16 mouse cellular contexts compared by ENCODE assay signal in genomic region chr19:44760259-44761131, GRCm38 (mm10). TPM values are rescaled to one million over a fixed set of nuclear protein-coding genes. Genes with fewer than 3 reads are reported as not detected.
DNase-seq lines count a peak whose midpoint lies in the region; ATAC-seq and TF ChIP-seq lines count a peak whose summit lies in the region.
"Had no signal": no experiment of that assay in that cellular context is flagged by ENCODE, and none has a peak within 500 bp of the region (broad histone marks: within the 10 kb centered on the region; RNA-seq: fewer than 3 reads in every experiment).

No protein-coding gene starts in this region.

- no peaks in the 10 kb centered on the region for H3K9me3 ChIP-seq in forebrain, embryonic 10.5 days
- H3K9me3 ChIP-seq in forebrain, embryonic 16.5 days (ENCODE audit: control insufficient read depth, low read length): no peaks in the 10 kb centered on the region
- H3K9me3 ChIP-seq in midbrain, embryonic 11.5 days (ENCODE audit: control insufficient read depth, low read length): no peaks in the 10 kb centered on the region
- H3K9me3 ChIP-seq in midbrain, postnatal 0 days (ENCODE audit: low read length): no peaks in the 10 kb centered on the region
- H3K9me3 ChIP-seq: embryonic facial prominence, embryonic 15.5 days; lung, embryonic 15.5 days had no signal

- H3K27ac ChIP-seq in forebrain, embryonic 10.5 days: no peak overlapping the region
- no peak overlapping the region for H3K27ac ChIP-seq in forebrain, embryonic 16.5 days (ENCODE audit: low read length)
- no peak overlapping the region for H3K27ac ChIP-seq in midbrain, embryonic 11.5 days (ENCODE audit: low read depth, low read length)
- no peak overlapping the region for H3K27ac ChIP-seq in midbrain, postnatal 0 days (ENCODE audit: low read depth, low read length)
- H3K27ac ChIP-seq: embryonic facial prominence, embryonic 15.5 days; lung, embryonic 15.5 days had no signal

- peaks cover 100% of the 10 kb centered on the region for H3K27me3 ChIP-seq in forebrain, embryonic 10.5 days (ENCODE audit: poor library complexity, severe bottlenecking)
- H3K27me3 ChIP-seq in forebrain, embryonic 16.5 days (replicated peaks; ENCODE audit: control insufficient read depth, insufficient read depth, low read length): peaks cover 53% of the 10 kb centered on the region
- H3K27me3 ChIP-seq in midbrain, embryonic 11.5 days (ENCODE audit: control insufficient read depth, insufficient read depth, low read length): peaks cover 84% of the 10 kb centered on the region
- peaks cover 79% of the 10 kb centered on the region for H3K27me3 ChIP-seq in midbrain, postnatal 0 days (ENCODE audit: insufficient read depth, low read length)

- peaks cover 49% of the 10 kb centered on the region for H3K4me1 ChIP-seq in forebrain, embryonic 10.5 days
- H3K4me1 ChIP-seq in forebrain, embryonic 16.5 days (replicated peaks; ENCODE audit: control insufficient read depth, insufficient read depth, low read length): peaks cover 25% of the 10 kb centered on the region
- H3K4me1 ChIP-seq in midbrain, embryonic 11.5 days (ENCODE audit: control insufficient read depth, insufficient read depth, low read length): peaks cover 22% of the 10 kb centered on the region
- H3K4me1 ChIP-seq in midbrain, postnatal 0 days (ENCODE audit: insufficient read depth, low read length): no peaks in the 10 kb centered on the region

- no peak for TF ChIP-seq CTCF in midbrain, postnatal 0 days (IDR thresholded peaks at IDR 0.05)

- H3K4me2 ChIP-seq in forebrain, embryonic 16.5 days (ENCODE audit: low read length): no peak overlapping the region
- H3K4me2 ChIP-seq in midbrain, embryonic 11.5 days: peak overlapping the region; percentile 8; the same call in 1 of the 2 replicates
- H3K4me2 ChIP-seq in midbrain, postnatal 0 days (ENCODE audit: low read depth, low read length, poor library complexity, severe bottlenecking): no peak overlapping the region
- H3K4me2 ChIP-seq: embryonic facial prominence, embryonic 15.5 days; lung, embryonic 15.5 days had no signal

- no peak for ATAC-seq in forebrain, embryonic 16.5 days
- no peak for ATAC-seq in midbrain, embryonic 11.5 days (ENCODE audit: low FRiP score)
- ATAC-seq in midbrain, postnatal 0 days (ENCODE audit: low FRiP score): no peak
- ATAC-seq in CD4-positive, CD25-positive, alpha-beta regulatory T cell, adult 4 months: no peak
- ATAC-seq: activated CD4-positive, CD25-positive, alpha-beta regulatory T cell, adult 4 months had no signal

- 1% methylated on average over 39 of the region's 39 CpGs for WGBS in forebrain, embryonic 10.5 days
- 1% methylated on average over 39 of the region's 39 CpGs for WGBS in forebrain, embryonic 16.5 days
- WGBS in midbrain, embryonic 11.5 days: under 1% methylated on average over 39 of the region's 39 CpGs
- WGBS in midbrain, postnatal 0 days: 3% methylated on average over 39 of the region's 39 CpGs

- H3K9ac ChIP-seq in forebrain, embryonic 16.5 days (replicated peaks; ENCODE audit: low read depth, low read length): no peak overlapping the region
- no peak overlapping the region for H3K9ac ChIP-seq in midbrain, embryonic 11.5 days (ENCODE audit: low read length)
- no peak overlapping the region for H3K9ac ChIP-seq in midbrain, postnatal 0 days (replicated peaks; ENCODE audit: low read length, poor library complexity, severe bottlenecking)
- H3K9ac ChIP-seq: embryonic facial prominence, embryonic 15.5 days; lung, embryonic 15.5 days had no signal

- peak; percentile 38 for DNase-seq in forebrain, embryonic 10.5 days (ENCODE audit: extremely low spot score, low spot score)
- DNase-seq in midbrain, embryonic 11.5 days (ENCODE audit: low spot score, missing footprints): peak; percentile 97
- DNase-seq in midbrain, postnatal 0 days (ENCODE audit: low spot score): no peak
- DNase-seq in kidney, postnatal 4 days: peak; percentile 40 to 57
- DNase-seq in right cerebral cortex, postnatal 4 days: no peak
- DNase-seq in gastrocnemius, adult 8-10 months (ENCODE audit: low spot score in 2 of 2): no peak
- DNase-seq: cerebellum, adult 9-10 months had no signal

- no peaks in the 10 kb centered on the region for H3K36me3 ChIP-seq in forebrain, embryonic 10.5 days (replicated peaks)
- H3K36me3 ChIP-seq in forebrain, embryonic 16.5 days (ENCODE audit: control insufficient read depth, insufficient read depth): no peaks in the 10 kb centered on the region
- H3K36me3 ChIP-seq in midbrain, embryonic 11.5 days (ENCODE audit: control insufficient read depth, insufficient read depth, low read length): no peaks in the 10 kb centered on the region
- no peaks in the 10 kb centered on the region for H3K36me3 ChIP-seq in midbrain, postnatal 0 days (ENCODE audit: insufficient read depth, low read length)
- H3K36me3 ChIP-seq: embryonic facial prominence, embryonic 15.5 days; G1E; lung, embryonic 15.5 days had no signal

- peak overlapping the region; percentile 33 for H3K4me3 ChIP-seq in forebrain, embryonic 10.5 days
- no peak overlapping the region for H3K4me3 ChIP-seq in forebrain, embryonic 16.5 days (replicated peaks; ENCODE audit: low read length)
- H3K4me3 ChIP-seq in midbrain, embryonic 11.5 days (ENCODE audit: low read depth, low read length): 0 out of 2 replicates have a peak overlapping the region, but pooled peaks have one; percentile 4
- H3K4me3 ChIP-seq in midbrain, postnatal 0 days (ENCODE audit: low read depth, low read length): no peak overlapping the region
- H3K4me3 ChIP-seq: lung, embryonic 15.5 days had no signal

RNA-seq across cellular contexts. Expression of gene Pax2, which starts 4.7 kb away (rescaled TPM):
- 0.56 and 0.81 TPM in 2 replicates for polyA plus RNA-seq in forebrain, embryonic 10.5 days (2016; fragmentation: Nextera tagmentation; extraction: Ambion mirVana)
- 0.07 TPM in 1 of 2 replicates, not detected in the other for polyA plus RNA-seq in forebrain, embryonic 16.5 days (2015; fragmentation: Nextera tagmentation; extraction: Ambion mirVana)
- 0.34 and 0.57 TPM in 2 replicates for polyA plus RNA-seq in midbrain, embryonic 11.5 days (2014; fragmentation: Nextera tagmentation; extraction: Ambion mirVana)
- 0.28 and 0.77 TPM in 2 replicates for total RNA-seq in midbrain, postnatal 0 days (2014; rRNA removed)
- 0.19 and 0.21 TPM in 2 replicates for polyA plus RNA-seq in midbrain, postnatal 0 days (2015; fragmentation: Nextera tagmentation; extraction: Ambion mirVana)
- under 1 TPM in 1 of 2 experiments, not detected in 1; 0.13 TPM for polyA plus RNA-seq in CD4-positive, CD25-positive, alpha-beta regulatory T cell, adult 4 months (2017; shearing (Covaris generic))
- not detected for total RNA-seq in gastrocnemius, adult 8-10 months (2022)
- polyA plus RNA-seq: activated CD4-positive, CD25-positive, alpha-beta regulatory T cell, adult 4 months; G1E; heart, embryonic 11.5 days; intestine, embryonic 14.5 days; small intestine, adult 2 months had no signal

Comparison
In these comparisons a context has a peak if more than half of its experiments do, and no peak if none do; other contexts are left out.
1. DNase-seq: peak in forebrain, embryonic 10.5 days (single experiment), midbrain, embryonic 11.5 days (single experiment) and kidney, postnatal 4 days (2 of 2); none in midbrain, postnatal 0 days (single experiment), right cerebral cortex, postnatal 4 days (single experiment) and gastrocnemius, adult 8-10 months (0 of 2).
2. H3K4me3 ChIP-seq: peak in forebrain, embryonic 10.5 days (single experiment) and midbrain, embryonic 11.5 days (single experiment); none in forebrain, embryonic 16.5 days (single experiment) and midbrain, postnatal 0 days (single experiment).